In genomic region chr8:22410688-22411281, GRCm38 (mm10) we compare ENCODE assay signal across 8 mouse cellular contexts. TPM values are rescaled to one million over a fixed set of nuclear protein-coding genes. Genes with fewer than 3 reads are reported as not detected.
A peak's percentile ranks its signal among the peaks of the same experiment; 100 is the strongest.
DNase-seq lines count a peak whose midpoint lies in the region; ATAC-seq lines count a peak whose summit lies in the region.

No protein-coding gene starts in this region.

- H3K36me3 ChIP-seq in kidney, embryonic 14.5 days (ENCODE audit: control insufficient read depth, insufficient read depth, low read length) = peaks cover 6% of the 10 kb centered on the region; the same call in 1 of the 2 replicates
- no peaks in the 10 kb centered on the region; the same call in 1 of the 2 replicates for H3K36me3 ChIP-seq in midbrain, embryonic 16.5 days (ENCODE audit: control insufficient read depth, insufficient read depth, low read length)

- DNase-seq in kidney, adult 11 months = no peak
- DNase-seq in c-Kit-positive CD71-positive TER-119-negative erythroid progenitor cells, embryonic 14.5 days (ENCODE audit: low read depth) = peak; percentile 15
- DNase-seq in cerebellum, adult 8-10 months = no peak
- no peak for DNase-seq in right cerebral cortex, postnatal 25 days
- DNase-seq in cerebellum, postnatal 36 days = no peak

- H3K27me3 ChIP-seq in kidney, embryonic 14.5 days (ENCODE audit: control insufficient read depth, insufficient read depth, low read length) = no peaks in the 10 kb centered on the region
- H3K27me3 ChIP-seq in midbrain, embryonic 16.5 days (ENCODE audit: control insufficient read depth, insufficient read depth, low read depth, low read length) = no peaks in the 10 kb centered on the region

- H3K27ac ChIP-seq in kidney, embryonic 14.5 days (ENCODE audit: low read depth, low read length) = no peak overlapping the region
- H3K27ac ChIP-seq in midbrain, embryonic 16.5 days (ENCODE audit: low read length) = peak overlapping the region; percentile 66

- ATAC-seq in kidney, embryonic 14.5 days (ENCODE audit: low FRiP score, low TSS enrichment) = no peak; the same call in 1 of the 2 replicates
- peak; percentile 13 for ATAC-seq in inflammation-experienced regulatory T-cells, adult 6 months
- peak; percentile 46 for ATAC-seq in midbrain, embryonic 16.5 days

- H3K4me2 ChIP-seq in kidney, embryonic 14.5 days (replicated peaks; ENCODE audit: low read depth, low read length) = peak overlapping the region; percentile 66
- peak overlapping the region; percentile 76 for H3K4me2 ChIP-seq in midbrain, embryonic 16.5 days (ENCODE audit: low read length)

- H3K9ac ChIP-seq in kidney, embryonic 14.5 days (ENCODE audit: low read depth, low read length) = peak overlapping the region; percentile 89
- H3K9ac ChIP-seq in midbrain, embryonic 16.5 days (ENCODE audit: low read depth, low read length) = peak overlapping the region; percentile 81

- WGBS in kidney, embryonic 14.5 days = 15% methylated on average over 16 of the region's 16 CpGs
- WGBS in midbrain, embryonic 16.5 days = 17% methylated on average over 16 of the region's 16 CpGs

- peak overlapping the region; percentile 81 for H3K4me3 ChIP-seq in kidney, embryonic 14.5 days (ENCODE audit: low read length)
- peak overlapping the region; percentile 80 for H3K4me3 ChIP-seq in midbrain, embryonic 16.5 days (ENCODE audit: low read depth, low read length)

- H3K9me3 ChIP-seq in kidney, embryonic 14.5 days (ENCODE audit: control insufficient read depth, low read length) = no peaks in the 10 kb centered on the region
- H3K9me3 ChIP-seq in midbrain, embryonic 16.5 days (replicated peaks; ENCODE audit: control insufficient read depth, low read length, poor library complexity, severe bottlenecking) = no peaks in the 10 kb centered on the region

- peaks cover 10% of the 10 kb centered on the region for H3K4me1 ChIP-seq in kidney, embryonic 14.5 days (ENCODE audit: control insufficient read depth, insufficient read depth, low read length)
- peaks cover 21% of the 10 kb centered on the region for H3K4me1 ChIP-seq in midbrain, embryonic 16.5 days (ENCODE audit: control insufficient read depth, insufficient read depth, low read length)

RNA-seq across cellular contexts. Expression of gene Mrps31, which starts 0.4 kb away (rescaled TPM):
- polyA plus RNA-seq in kidney, embryonic 14.5 days (2014; fragmentation: Nextera tagmentation; extraction: Ambion mirVana) = 47.1 and 48.3 TPM in 2 replicates
- polyA plus RNA-seq in inflammation-experienced regulatory T-cells, adult 6 months (2017; shearing (Covaris generic)) = 10 to 100 TPM; 22.5 to 24.4 (median 24.4) TPM
- 34.3 and 39.4 TPM in 2 replicates for polyA plus RNA-seq in midbrain, embryonic 16.5 days (2015; fragmentation: Nextera tagmentation; extraction: Ambion mirVana)

RNA-seq across cellular contexts. Expression of gene Slc25a15, which starts 12.4 kb away (rescaled TPM):
- 12.1 and 20.0 TPM in 2 replicates for polyA plus RNA-seq in kidney, embryonic 14.5 days (2014; fragmentation: Nextera tagmentation; extraction: Ambion mirVana)
- polyA plus RNA-seq in inflammation-experienced regulatory T-cells, adult 6 months (2017; shearing (Covaris generic)) = 1 to 10 TPM; 1.9 to 2.5 (median 2.4) TPM
- 7.1 and 7.2 TPM in 2 replicates for polyA plus RNA-seq in midbrain, embryonic 16.5 days (2015; fragmentation: Nextera tagmentation; extraction: Ambion mirVana)
